ENCODE assay signal across 26 mouse cellular contexts in the genomic region with DNA sequence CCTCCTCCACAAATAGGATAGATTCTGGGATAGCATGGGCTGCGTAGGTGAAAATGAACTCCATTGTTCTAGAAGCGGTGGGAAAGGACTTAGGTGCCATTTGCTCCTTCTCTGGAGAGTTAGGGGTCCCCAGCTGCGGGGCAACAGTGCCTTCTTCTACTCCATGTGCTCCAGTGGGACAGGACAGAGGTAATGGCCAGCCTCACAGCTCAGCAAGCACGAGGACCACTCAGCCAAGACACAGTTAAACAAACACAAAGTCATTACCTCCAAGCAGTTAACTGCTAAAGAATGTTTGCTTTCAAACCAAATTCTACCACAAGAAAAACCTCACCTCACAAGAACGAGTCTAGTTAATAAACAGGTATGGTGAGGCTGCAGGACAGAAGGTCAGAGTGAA. TPM values are rescaled to one million over a fixed set of nuclear protein-coding genes. Genes with fewer than 3 reads are reported as not detected.
A peak's percentile ranks its signal among the peaks of the same experiment; 100 is the strongest.
DNase-seq lines count a peak whose midpoint lies in the region; ATAC-seq and TF ChIP-seq lines count a peak whose summit lies in the region.
"Had no signal": no experiment of that assay in that cellular context is flagged by ENCODE, and none has a peak within 500 bp of the region (broad histone marks: within the 10 kb centered on the region; RNA-seq: fewer than 3 reads in every experiment).

No protein-coding gene starts in this region.

- no peaks in the 10 kb centered on the region for H3K36me3 ChIP-seq in kidney, embryonic 15.5 days
- H3K36me3 ChIP-seq in lung, embryonic 14.5 days (ENCODE audit: insufficient read depth): no peaks in the 10 kb centered on the region
- H3K36me3 ChIP-seq: forebrain, embryonic 10.5 days; heart, embryonic 12.5 days; heart, embryonic 15.5 days; hindbrain, embryonic 10.5 days; hindbrain, embryonic 13.5 days had no signal

- no peak overlapping the region for H3K4me2 ChIP-seq in kidney, embryonic 15.5 days
- H3K4me2 ChIP-seq in lung, embryonic 14.5 days: no peak overlapping the region
- H3K4me2 ChIP-seq: forebrain, embryonic 13.5 days; heart, embryonic 12.5 days; heart, embryonic 15.5 days; hindbrain, embryonic 13.5 days had no signal

- no peaks in the 10 kb centered on the region for H3K9me3 ChIP-seq in kidney, embryonic 15.5 days (replicated peaks)
- peaks cover 3% of the 10 kb centered on the region; the same call in 1 of the 2 replicates for H3K9me3 ChIP-seq in lung, embryonic 14.5 days (ENCODE audit: low read depth, low read length)
- H3K9me3 ChIP-seq: forebrain, embryonic 10.5 days; forebrain, embryonic 13.5 days; heart, embryonic 15.5 days; hindbrain, embryonic 10.5 days had no signal

- DNase-seq in kidney, postnatal 10 days: no peak
- DNase-seq in lung, embryonic 14.5 days: no peak
- DNase-seq in lung, postnatal 10 days: no peak
- no peak for DNase-seq in Patski (ENCODE audit: low read depth, low spot score)
- DNase-seq in yolk sac, embryonic 10.5 days (ENCODE audit: low spot score): peak; percentile 58
- DNase-seq: adrenal gland, adult 8-10 months; adrenal gland, postnatal 36 days; cerebellum, adult 18-20 months; cerebellum, adult 9-10 months; cerebellum, postnatal 14 days; gastrocnemius, postnatal 14 days; heart, adult 18-20 months; heart, postnatal 10 days; heart, postnatal 36 days had no signal

- POLR2A ChIA-PET in Patski (lab: Charles Lee): no interaction called here

- H3K9ac ChIP-seq in kidney, embryonic 15.5 days: no peak overlapping the region
- H3K9ac ChIP-seq in lung, embryonic 14.5 days: no peak overlapping the region
- H3K9ac ChIP-seq: forebrain, embryonic 13.5 days; heart, embryonic 12.5 days; heart, embryonic 15.5 days; hindbrain, embryonic 13.5 days had no signal

- ATAC-seq in kidney, embryonic 15.5 days (replicated peaks; ENCODE audit: low FRiP score): peak; percentile 73; the same call in 1 of the 2 replicates
- ATAC-seq in lung, embryonic 14.5 days (ENCODE audit: insufficient read depth): no peak; the same call in 1 of the 2 replicates
- ATAC-seq in Patski: peak; percentile 36
- ATAC-seq: activated CD4-positive, CD25-positive, alpha-beta regulatory T cell, adult 4 months; CD4-positive, CD25-positive, alpha-beta regulatory T cell, adult 4 months; forebrain, embryonic 13.5 days; forebrain, embryonic 16.5 days; hindbrain, embryonic 16.5 days had no signal

- TF ChIP-seq CTCF in lung, embryonic 14.5 days (IDR thresholded peaks at IDR 0.05; ENCODE audit: low read depth): no peak
- no peak for TF ChIP-seq CTCF in Patski (IDR thresholded peaks at IDR 0.05)

- in situ Hi-C loops in Patski (cut with MboI; ENCODE audit: low pct_unique_long_range_greater_than_20kb): no loop called here

- H3K27me3 ChIP-seq in kidney, embryonic 15.5 days: no peaks in the 10 kb centered on the region
- H3K27me3 ChIP-seq in lung, embryonic 14.5 days (ENCODE audit: insufficient read depth, low read length): no peaks in the 10 kb centered on the region
- no peaks in the 10 kb centered on the region for H3K27me3 ChIP-seq in Patski
- H3K27me3 ChIP-seq: forebrain, embryonic 13.5 days; heart, embryonic 12.5 days; heart, embryonic 15.5 days; hindbrain, embryonic 13.5 days had no signal

- H3K4me1 ChIP-seq in kidney, embryonic 15.5 days: peaks cover 23% of the 10 kb centered on the region
- H3K4me1 ChIP-seq in lung, embryonic 14.5 days (ENCODE audit: insufficient read depth): peaks cover 3% of the 10 kb centered on the region; the same call in 1 of the 2 replicates
- H3K4me1 ChIP-seq: forebrain, embryonic 13.5 days; hindbrain, embryonic 13.5 days had no signal

- H3K27ac ChIP-seq in kidney, embryonic 15.5 days: peak overlapping the region; percentile 63
- H3K27ac ChIP-seq in lung, embryonic 14.5 days (ENCODE audit: low read depth): peak overlapping the region; percentile 25; the same call in 1 of the 2 replicates
- H3K27ac ChIP-seq: forebrain, embryonic 10.5 days; forebrain, embryonic 13.5 days; heart, embryonic 15.5 days; hindbrain, embryonic 10.5 days; hindbrain, embryonic 13.5 days had no signal

- 55% methylated on average over 5 of the region's 5 CpGs for WGBS in kidney, embryonic 15.5 days
- 53% methylated on average over 5 of the region's 5 CpGs for WGBS in lung, embryonic 14.5 days

- CTCF ChIA-PET in Patski (lab: Charles Lee): no interaction called here

- H3K4me3 ChIP-seq in kidney, embryonic 15.5 days (replicated peaks): no peak overlapping the region
- H3K4me3 ChIP-seq in lung, embryonic 14.5 days (ENCODE audit: low read depth, low read length): no peak overlapping the region
- H3K4me3 ChIP-seq: forebrain, embryonic 10.5 days; forebrain, embryonic 13.5 days; heart, embryonic 12.5 days; heart, embryonic 15.5 days; hindbrain, embryonic 10.5 days; hindbrain, embryonic 13.5 days had no signal

RNA-seq across cellular contexts. Expression of a gene that starts 57.5 kb away (rescaled TPM):
- polyA plus RNA-seq in kidney, embryonic 15.5 days (2015; fragmentation: Nextera tagmentation; extraction: Ambion mirVana): 0.67 and 1.3 TPM in 2 replicates
- 1.9 and 3.6 TPM in 2 replicates for polyA plus RNA-seq in lung, embryonic 14.5 days (2014; fragmentation: Nextera tagmentation; extraction: Ambion mirVana)
- polyA plus RNA-seq in Patski (2021): not detected
- polyA plus RNA-seq: activated CD4-positive, CD25-positive, alpha-beta regulatory T cell, adult 4 months; CD4-positive, CD25-positive, alpha-beta regulatory T cell, adult 4 months; embryonic facial prominence, embryonic 11.5 days; forebrain, embryonic 16.5 days had no signal
